Mouse (Mus musculus) regulatory T cell (primary cell): Measurements from ENCODE around the gene Prr19.

Experiments
- in situ Hi-C: fragments of 300-600 bp; cut with MboI, MseI; formaldehyde crosslinking; loops from one replicate; pipeline ENCODE4 v1.15.1; 2025; ENCODE audit warnings: high pct_unique_total_duplicates

Gene Prr19

DNA sequence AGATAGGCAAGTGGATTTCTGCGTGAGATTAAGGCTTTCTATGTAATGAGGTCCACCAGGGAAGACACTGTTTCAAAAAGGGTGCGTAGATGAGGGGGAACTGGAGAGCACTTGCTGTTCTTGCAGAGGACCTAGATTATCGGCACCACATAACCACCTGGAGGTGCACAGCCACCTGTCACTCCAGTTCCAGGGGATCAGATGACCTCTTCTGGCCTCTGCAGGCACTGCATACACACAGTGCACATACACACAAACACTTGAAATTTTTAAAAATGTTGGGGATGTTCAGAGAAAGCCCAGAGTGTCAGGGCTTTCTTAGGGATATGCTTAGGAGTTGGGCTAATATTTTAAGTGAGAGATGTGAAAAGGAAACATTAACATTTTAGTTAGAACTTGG, 11.3 kb upstream of the Prr19 start:
- in situ Hi-C loops, result no loop called here

DNA sequence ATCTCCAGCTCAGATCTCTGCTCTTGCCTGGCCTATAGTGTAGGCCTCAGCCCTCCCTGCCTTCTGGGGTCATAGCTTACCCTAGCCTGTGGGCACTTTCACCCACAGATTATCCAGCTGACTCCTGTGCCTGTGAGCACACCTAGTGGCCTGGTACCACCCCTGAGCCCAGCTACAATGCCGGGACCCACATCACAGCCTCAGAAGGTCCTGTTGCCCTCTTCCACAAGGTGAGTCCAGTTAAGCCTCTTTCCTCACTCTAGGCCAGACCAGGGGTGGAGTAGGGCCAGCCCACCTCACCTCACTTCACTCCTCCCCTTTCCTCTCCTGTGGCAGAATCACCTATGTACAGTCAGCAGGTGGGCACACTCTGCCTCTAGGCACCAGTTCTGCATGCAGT, 10.7 kb upstream of the Prr19 start:
- in situ Hi-C loops, result no loop called here

DNA sequence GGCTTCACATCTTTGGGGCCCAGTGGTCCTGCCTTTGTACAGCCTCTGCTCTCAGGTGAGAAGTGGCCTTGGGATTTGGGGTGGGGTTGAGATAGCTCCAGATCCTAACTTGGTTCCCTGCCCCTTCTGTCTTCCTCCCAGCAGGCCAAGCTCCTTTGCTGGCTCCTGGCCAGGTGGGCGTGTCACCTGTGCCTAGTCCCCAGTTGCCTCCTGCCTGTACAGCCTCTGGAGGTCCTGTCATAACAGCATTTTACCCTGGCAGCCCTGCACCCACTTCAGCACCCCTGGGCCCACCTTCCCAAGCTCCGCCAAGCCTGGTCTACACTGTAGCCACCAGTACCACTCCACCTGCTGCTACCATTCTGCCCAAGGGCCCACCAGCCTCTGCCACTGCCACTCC, 10.3 kb upstream of the Prr19 start:
- in situ Hi-C loops, result no loop called here

DNA sequence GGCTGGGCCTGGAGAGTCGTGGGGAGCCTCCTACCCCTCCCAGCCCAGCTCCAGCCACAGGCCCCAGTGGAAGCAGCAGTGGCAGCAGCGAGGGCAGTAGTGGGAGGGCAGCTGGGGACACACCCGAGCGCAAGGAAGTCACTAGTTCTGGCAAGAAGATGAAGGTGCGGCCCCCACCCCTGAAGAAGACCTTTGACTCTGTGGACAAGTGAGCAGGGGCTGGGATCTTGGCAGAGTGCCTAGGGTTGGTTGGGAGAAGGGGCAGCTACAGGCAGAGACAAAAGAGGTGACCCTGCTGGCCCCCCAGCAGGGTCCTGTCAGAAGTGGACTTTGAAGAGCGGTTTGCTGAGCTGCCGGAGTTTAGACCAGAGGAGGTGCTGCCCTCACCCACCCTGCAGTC, 9.1 kb upstream of the Prr19 start:
- in situ Hi-C loops, result no loop called here

DNA sequence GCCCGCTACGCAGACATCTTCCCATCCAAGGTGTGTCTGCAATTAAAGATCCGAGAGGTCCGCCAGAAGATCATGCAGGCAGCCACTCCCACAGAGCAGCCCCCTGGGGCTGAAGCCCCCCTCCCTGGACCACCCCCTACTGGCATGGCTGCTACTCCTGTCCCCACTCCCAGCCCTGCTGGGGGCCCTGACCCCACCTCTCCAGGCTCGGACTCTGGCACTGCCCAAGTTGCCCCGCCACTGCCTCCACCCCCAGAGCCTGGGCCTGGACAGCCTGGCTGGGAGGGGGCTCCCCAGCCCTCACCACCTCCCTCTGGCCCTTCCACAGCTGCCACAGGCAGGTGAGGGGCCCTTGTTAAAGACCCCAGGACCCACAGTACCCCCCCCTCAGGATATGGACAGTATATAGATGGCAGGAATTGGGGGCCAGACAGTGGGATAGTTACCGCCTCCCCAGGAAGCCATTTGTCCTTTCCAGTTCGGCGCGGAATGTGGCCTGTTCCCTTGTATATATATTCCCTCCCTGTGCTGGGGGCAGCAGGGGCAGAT, 7.9 kb upstream of the Prr19 start:
- in situ Hi-C loops, result no loop called here

DNA sequence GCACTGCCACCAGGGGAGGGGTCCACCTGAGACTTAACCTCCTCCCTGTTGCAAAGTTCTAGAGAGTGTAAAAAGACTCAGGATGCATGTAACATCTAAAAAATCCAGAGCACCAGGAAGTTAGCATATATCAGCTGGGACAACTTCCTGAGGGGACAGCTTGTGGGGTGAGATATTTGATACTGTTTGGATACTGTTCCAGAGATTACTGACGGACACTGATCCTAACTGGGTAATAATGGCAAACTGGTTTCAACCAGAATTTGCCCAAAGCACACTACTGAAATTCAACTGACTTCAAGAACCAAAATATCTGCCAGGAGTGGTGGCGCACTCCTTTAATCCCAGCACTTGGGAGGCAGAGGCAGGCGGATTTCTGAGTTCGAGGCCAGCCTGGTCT, 6.7 kb upstream of the Prr19 start:
- in situ Hi-C loops, result no loop called here

DNA sequence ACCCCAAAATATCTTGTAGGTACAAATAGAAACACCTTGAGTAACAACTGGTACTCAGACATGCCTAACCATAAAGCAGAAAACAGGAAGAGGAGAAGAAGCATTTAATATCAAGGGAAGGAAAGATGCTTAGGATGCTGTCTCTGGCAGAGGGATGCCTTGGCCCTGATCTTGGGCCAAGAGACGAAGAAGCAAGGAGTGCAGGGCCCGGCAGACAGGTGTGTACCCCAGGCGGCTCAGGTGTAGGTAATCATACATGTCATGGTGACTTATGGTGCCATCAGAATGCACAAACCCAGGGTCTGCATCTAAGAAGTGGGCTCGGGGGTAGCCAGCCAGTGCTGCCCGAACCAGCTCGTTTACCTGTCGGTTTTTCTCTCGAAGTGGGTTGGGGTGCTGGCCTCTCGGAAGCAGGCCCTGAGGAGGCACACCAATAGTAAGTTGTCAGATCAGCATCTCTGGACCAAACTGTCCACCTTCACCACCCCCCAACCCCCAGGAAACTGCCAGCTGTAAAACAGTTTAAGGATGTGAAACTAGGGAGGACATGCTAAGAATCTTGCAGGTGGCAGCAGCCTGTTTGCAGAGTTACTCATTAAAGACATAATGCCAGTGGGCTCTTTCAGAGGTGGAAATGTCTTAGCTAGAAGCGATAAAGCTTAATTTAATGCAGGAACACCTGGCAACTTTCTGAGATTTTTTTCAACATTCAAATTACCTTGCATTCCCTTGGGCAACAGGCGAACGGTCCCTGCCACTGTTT, 6.1 kb upstream of the Prr19 start:
- in situ Hi-C loops, result no loop called here

DNA sequence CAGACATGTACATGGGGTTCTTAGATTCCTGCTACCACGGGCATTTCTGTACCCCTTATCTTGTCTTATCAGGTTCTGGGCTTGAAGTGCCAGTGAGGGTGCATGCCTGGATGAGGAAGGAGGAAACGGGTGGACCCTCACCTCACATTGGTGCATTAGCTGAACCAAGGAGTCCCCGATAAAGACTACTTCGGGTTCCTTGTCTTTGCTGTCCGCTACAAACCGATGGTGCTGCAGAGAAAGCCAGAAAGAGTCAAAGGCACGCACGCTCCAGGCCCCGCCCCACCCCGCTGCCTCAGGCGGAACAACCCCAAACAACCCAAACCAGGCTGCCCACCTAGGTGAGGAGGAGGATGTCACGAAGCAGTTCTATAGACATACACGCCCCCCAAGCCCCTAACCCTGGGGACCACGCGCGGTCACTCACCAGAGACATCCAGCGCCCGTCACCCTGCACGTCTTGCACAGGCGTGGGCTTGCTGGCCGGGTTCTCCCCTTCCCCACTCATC, 4.2 kb upstream of the Prr19 start:
- in situ Hi-C loops, result no loop called here

DNA sequence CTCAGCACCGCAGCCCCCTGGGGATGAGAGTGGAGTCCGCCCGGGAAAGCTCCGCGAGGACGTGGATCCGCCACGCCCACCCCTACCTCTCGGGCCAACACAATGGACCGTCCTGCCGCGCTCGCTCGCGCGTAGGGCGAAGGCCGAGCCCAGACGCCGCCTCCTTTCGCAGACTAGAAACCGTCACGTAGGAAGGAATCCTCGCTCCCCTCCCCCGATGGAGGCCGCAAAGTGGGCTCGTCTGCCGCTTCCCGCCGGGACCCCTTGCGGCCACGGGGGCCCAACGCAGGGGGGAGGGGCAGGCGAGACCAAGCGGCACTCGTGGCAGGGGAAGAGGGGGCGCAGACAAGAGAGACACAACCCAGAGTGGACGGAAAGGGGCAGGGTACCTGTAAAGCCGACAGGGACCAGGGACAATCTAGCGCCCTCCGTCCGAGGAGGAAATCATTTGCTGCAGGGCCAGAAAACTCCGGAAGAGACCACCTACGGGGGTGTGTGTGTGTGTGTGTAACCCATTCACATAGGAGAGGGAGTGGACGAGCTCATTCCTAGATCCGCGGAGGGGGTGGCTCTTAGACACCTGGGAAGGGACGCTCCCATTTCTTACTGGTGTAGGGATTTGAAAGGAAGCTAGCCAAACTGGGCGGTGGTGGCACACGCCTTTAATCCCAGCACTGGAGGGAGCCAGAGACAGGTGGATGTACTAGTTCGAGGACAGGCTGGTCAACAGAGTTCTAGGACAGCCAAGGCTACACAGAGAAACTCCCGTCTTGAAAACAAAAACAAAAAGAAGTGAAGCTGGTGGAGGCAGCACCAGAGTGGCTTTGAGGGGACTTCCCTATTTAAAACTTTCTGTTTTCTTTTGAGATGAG, 3.5 kb upstream of the Prr19 start, which contains the start of gene Pafah1b3:
Pafah1b3 (minus strand) TSS at position 533 of the 872 bp plus-strand sequence.
- in situ Hi-C loops, result no loop called here

DNA sequence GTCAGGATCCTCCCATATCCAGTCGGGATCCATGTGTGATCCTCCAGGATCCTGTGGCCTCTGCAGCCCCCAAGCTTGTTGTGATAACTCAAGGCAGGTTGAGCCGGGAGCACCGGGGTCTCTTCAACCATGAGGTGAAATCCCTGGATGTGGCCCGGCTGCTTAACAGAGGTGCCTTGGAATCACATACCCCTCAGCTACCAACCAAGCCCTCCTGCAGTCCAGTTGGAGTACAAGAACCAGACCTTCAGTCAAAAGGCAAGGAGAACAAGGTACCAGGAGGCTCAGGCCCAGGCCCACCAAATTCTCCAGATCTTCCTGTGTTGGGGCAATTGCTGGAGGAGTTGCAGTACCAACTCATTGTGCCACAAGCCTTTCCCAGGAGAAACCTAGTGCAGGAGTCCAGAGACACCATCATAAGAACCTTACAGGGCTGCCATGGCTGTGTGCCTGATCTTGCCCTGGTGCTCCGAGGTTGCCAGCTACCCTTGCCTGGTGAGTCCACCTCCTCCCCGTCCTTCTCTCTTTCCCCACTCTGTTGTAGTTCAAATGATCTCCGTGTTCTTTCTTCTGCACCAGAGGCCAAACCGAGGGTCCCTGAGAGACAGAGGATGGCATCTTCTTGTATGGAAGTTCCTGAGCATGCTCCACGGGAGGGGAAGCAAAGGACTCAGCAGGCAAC, 1.9 kb downstream of the Prr19 start:
- in situ Hi-C loops, result no loop called here

DNA sequence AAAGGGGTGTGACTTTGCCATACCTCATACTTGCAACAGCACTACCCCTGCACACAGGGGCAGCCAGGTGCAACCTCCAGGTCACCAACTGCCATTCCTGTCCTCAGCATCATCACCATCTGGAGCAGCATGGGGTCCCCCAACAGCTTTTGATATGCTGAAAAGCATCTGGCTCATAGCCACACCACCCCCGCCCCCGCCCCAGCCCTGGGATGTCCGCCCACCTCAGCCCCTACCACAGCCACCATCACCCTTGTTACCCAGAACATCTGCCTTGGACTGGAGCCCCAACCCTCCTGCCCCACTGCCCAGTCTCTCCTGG, 2.4 kb downstream of the Prr19 start:
- in situ Hi-C loops, result no loop called here

DNA sequence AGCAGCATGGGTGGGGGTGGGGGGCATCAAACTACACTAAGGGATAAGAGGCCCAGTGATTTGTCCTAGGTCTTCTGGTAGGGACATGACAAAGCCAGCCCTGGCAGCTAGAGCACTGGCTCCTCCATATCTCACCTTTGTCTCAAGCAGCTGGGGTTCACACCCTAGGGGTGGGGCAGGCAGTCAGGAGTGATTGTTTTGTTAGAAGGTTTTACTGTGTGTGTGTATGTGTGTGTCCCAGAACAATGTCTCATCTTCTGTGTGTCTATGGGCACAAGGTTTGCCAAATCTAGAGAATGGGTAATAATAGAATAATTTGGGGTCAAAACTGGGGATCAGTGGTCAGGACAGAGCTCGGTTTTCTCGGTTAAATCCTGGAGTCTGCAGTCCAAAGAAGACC, 4.3 kb downstream of the Prr19 start:
- in situ Hi-C loops, result no loop called here

DNA sequence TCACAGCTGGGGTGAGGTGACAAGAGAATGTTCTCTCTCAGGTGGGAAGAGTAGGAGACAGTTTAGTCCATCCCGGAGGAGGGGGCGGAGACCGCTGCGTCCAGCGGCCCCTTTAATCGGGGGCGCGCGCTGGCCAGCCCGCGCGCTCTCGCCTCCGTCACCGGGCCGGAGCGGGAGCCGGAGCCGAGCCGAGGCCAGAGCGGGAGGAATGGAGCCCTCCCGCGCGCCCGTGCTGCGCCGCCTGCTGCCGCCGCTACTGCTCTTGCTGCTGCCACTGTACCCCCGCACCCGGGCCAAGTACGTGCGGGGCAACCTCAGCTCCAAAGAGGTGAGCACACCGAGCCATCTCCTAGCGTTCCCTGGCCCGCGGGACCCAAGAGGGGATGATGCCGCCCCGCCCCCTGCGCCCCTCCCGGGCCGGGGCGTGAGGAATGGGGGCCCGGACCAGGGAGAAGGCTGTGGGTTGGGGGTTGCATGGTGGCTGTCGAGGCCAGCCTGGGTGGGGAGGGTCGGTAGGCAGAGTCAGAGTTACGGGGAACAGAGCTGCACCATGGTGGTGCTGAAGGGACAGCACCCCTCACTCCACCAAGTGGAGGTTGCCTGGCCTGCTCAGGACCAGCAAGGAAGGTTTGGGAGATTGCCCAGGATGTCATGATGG, 4.9 kb downstream of the Prr19 start, which contains the start of gene Tmem145:
Tmem145 (plus strand) TSS at position 151 of the 658 bp plus-strand sequence.
- in situ Hi-C loops, result no loop called here

DNA sequence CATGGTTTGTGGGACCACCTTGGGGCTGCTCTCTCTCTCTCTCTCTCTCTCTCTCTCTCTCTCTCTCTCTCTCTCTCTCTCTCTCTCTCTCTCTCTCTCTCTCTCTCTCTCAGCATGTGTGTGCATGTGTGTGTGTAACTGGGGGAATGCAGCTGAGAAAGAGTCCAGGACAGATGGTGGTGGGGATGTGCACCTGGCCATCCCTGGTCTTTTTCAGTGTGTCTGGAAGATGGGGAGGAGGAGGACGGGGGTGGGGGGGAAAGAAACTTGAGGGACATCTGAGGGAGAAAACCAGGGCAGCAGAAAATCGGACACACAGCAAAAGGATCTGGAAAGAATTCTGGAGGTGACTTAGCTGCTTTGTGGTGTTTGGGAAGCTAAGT, 5.4 kb downstream of the Prr19 start:
- in situ Hi-C loops, result no loop called here

DNA sequence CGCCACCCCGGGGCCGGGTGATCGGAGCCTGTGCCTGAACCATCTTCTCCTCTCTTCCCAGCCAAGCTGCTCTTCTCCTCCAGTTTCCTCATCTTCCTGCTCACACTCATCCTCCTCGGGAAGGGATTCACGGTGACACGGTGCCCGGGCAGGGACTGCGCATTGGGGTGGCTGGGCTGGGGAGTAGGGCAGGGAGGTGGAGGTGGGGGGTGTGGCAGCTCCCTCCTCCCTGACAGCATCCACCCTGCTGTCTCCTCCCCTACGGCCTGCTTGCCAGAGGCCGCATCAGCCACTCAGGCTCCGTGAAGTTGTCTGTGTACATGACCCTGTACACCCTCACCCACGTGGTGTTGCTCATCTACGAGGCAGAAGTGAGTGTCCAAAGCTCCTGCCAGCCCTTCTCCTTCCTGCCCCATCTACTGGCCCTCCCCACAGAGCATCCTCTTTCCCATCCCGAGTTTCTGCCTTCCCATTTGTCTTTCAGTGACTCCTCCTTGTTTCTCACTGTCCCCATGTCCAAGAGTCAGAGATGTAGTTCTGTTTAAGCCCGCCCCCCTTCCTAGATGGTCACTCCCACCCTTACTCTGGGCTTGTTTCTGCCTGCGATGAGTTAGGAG, 7.6 kb downstream of the Prr19 start:
- in situ Hi-C loops, result no loop called here

DNA sequence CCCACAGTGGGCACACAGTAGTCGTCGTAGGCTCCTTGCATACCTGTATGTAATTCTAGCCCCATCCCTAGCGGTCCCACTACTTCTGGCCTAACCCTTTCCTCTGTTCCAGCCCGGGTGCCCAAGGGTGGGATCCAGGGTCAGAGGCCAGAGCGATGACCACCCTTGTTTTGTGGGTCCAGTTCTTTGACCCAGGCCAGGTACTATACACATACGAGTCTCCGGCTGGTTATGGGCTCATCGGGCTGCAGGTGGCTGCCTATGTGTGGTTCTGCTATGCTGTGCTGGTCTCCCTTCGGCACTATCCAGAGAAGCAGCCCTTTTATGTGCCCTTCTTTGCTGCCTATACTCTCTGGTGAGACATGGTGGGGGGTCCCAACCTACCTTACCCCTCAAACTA, 8.2 kb downstream of the Prr19 start:
- in situ Hi-C loops, result no loop called here

DNA sequence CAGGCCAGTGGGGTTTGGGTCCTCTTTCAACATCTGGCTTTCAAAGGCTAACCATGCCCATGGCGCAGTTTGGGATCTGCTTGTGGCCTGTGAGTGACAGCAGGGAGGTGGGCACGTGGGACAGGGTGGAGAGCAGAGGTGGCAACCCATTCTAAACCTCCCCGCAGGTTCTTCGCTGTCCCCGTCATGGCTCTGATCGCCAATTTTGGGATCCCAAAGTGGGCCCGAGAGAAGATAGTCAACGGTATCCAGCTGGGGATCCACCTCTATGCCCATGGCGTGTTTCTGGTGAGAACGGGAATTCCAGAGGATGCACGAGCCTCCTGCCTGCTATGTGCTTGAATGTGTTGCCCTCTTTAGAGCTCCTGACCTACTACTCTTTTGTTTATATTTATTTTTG, 10.0 kb downstream of the Prr19 start:
- in situ Hi-C loops, result no loop called here

DNA sequence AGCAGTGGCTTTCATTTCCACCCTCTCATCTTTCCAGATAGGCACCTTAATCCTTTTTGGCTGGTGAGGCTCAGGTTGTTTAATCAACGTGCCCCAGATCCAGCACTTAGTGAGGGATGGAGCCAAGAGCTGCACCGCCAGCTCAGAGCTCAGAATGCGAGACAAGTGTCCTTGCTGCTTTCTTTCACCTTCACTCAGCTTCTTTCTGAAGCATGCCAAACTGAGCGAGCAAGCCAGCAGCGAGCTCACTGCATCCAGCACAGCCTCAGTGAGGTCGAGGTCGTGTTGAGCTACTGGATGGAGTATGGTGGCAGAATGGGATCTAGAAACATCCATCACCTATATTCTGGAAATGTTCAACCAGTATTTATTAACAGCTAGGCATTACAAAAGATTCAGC, 12.1 kb downstream of the Prr19 start:
- in situ Hi-C loops, result no loop called here

DNA sequence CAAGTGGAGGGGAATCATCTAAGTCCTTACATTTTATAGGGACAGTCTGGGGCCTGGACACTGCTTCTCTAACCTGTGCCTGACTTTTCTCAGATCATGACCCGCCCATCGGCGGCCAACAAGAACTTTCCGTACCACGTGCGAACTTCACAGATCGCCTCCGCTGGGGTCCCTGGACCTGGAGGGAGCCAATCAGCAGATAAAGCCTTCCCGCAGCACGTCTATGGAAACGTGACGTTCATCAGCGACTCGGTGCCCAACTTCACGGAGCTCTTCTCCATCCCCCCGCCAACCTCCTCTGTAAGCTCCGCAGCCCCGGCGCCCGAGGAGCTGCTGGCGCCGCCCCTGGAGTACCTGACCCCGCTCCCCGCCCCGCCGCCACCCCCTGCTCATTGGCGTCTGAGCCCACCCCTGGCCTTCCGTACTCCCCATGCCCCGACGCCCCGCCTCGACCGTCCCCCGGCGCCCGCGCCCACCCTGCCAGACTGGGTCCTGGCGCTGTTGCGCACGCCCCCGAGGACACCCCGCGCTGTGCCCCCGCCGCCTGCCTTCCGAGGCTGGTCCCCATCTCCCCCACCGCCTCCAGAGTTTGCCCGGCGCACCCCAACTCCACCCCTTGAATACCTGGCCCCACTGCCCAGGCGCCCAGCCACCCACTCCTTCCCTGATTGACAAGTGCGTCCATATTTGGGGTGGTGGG, 13.5 kb downstream of the Prr19 start:
- in situ Hi-C loops, result no loop called here

DNA sequence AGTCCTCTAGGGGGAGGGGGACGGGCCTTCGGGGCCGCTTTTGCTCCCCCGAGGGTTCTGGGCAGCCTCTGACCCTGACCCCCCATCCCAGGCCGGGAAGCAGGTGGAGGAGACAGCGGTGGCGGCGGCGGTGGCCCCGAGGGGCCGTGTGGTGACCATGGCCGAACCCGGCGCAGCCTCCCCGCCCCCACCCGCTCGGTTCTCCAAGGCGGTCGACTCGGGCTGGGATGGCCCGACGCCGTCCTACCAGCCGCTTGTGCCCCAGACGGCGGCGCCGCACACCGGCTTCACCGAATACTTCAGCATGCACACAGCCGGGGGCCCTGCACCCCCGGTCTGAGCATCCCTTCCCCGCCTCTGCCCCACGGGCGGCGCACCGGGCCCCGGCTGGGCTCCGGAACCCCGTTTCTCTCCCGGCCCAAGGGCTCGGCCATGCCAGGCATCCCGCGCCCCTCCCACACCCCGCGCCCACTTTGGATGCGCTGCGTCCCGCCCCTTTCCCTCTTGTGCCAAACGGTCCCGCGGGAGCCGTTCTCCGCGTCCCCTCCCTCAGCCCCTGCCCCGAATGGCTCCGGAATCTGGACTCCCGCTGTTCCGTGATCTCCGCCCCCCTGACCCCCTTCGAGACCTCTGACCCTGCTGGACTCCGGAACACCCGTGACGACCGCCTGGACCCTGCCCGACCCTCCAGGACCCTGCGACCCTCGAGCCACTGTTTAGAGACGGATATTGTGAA, 14.3 kb downstream of the Prr19 start:
- in situ Hi-C loops, result no loop called here
